Mouse (Mus musculus) lung, embryonic 15.5 days (tissue): ENCODE measurements around the gene Plxdc2. TPM values are rescaled to one million over a fixed set of nuclear protein-coding genes. Genes with fewer than 3 reads are reported as not detected.
"Not testable (repeated sequence)": the region's sequence is repeated elsewhere in the genome, so short reads cannot be mapped to it uniquely, and the experiment has no call there.

Experiments
- ATAC-seq: fragments of 200-750 bp; cut with Nextera tagmentation; 2 replicates; pipeline ENCODE4 v1.8.0; 2017; ENCODE audit warnings: moderate number of reproducible peaks, borderline replicate concordance; ENCODE audit not compliant: low FRiP score, low TSS enrichment; ENCODE audit errors: extremely low read depth
- H3K27ac ChIP-seq: fragments of 300-500 bp; sonication (generic); 2 replicates; pipeline ENCODE4 v1.5.1; 2015; ENCODE audit warnings: moderate library complexity, mild to moderate bottlenecking, inconsistent platforms
- H3K27me3 ChIP-seq: fragments of 300-500 bp; sonication (generic); 2 replicates; pipeline ENCODE4 v1.6.1; 2015; ENCODE audit warnings: inconsistent platforms
- H3K36me3 ChIP-seq: fragments of 300-500 bp; sonication (generic); 2 replicates; pipeline ENCODE4 v1.6.1; 2015; ENCODE audit warnings: inconsistent platforms
- H3K4me1 ChIP-seq: fragments of 300-500 bp; sonication (generic); 2 replicates; pipeline ENCODE4 v1.6.1; 2015; ENCODE audit warnings: inconsistent platforms
- H3K4me2 ChIP-seq: fragments of 300-500 bp; sonication (generic); 2 replicates; pipeline ENCODE4 v1.6.1; 2015; ENCODE audit warnings: inconsistent platforms, mild to moderate bottlenecking, moderate library complexity
- H3K4me3 ChIP-seq: fragments of 300-500 bp; sonication (generic); 2 replicates; pipeline ENCODE4 v1.5.1; 2015; ENCODE audit warnings: mild to moderate bottlenecking, inconsistent platforms
- H3K9ac ChIP-seq: fragments of 300-500 bp; sonication (generic); 2 replicates; pipeline ENCODE4 v1.6.1; 2015; ENCODE audit warnings: inconsistent platforms
- H3K9me3 ChIP-seq: fragments of 300-500 bp; sonication (generic); 2 replicates; pipeline ENCODE4 v1.6.1; 2016; ENCODE audit warnings: inconsistent platforms
- WGBS: fragments of 180-500 bp; shearing (Covaris S2); methylation state at CpG from one replicate; pipeline ENCODE4 v1.1.7; 2015; 5-methylcytosine and 5-hydroxymethylcytosine counted together
- polyA plus RNA-seq: library from polyadenylated mRNA; unstranded; fragments of >200 nt; fragmentation: Nextera tagmentation; extraction: Ambion mirVana; gene quantifications from 2 replicates; pipeline ENCODE4 v1.2.1, GENCODE M21; 2015

Gene Plxdc2
- polyA plus RNA-seq, 1 experiment from 2014 or later: 71.3 TPM

GRCm38 (mm10) chr2:16769149-16769548, 413.0 kb downstream of the Plxdc2 start:
- H3K4me2 ChIP-seq, H3K9me3 ChIP-seq, H3K4me3 ChIP-seq, H3K27me3 ChIP-seq, H3K36me3 ChIP-seq, ATAC-seq, H3K9ac ChIP-seq, H3K27ac ChIP-seq: not testable (repeated sequence)
- H3K4me1 ChIP-seq: peaks cover 16% of the 10 kb centered on the region
- 97% methylated on average over 5 of the region's 7 CpGs for WGBS

- no peak overlapping the region for H3K4me2 ChIP-seq
- peak; percentile 76; the same call in 1 of the 2 replicates for ATAC-seq
- H3K9me3 ChIP-seq: no peaks in the 10 kb centered on the region
- H3K4me1 ChIP-seq: peaks cover 18% of the 10 kb centered on the region
- peak overlapping the region; percentile 20 for H3K27ac ChIP-seq
- no peak overlapping the region for H3K4me3 ChIP-seq
- no peaks in the 10 kb centered on the region for H3K27me3 ChIP-seq
- H3K9ac ChIP-seq: no peak overlapping the region
- no peaks in the 10 kb centered on the region for H3K36me3 ChIP-seq
- WGBS: 2% methylated on average over 1 of the region's 1 CpGs
Observed at GRCm38 (mm10) chr2:16773398-16774113, 417.5 kb downstream of the Plxdc2 start.

- Histone ChIP-seq H3K4me2 (no peak overlapping the region), H3K9me3 (no peaks in the 10 kb centered on the region), H3K36me3 (no peaks in the 10 kb centered on the region), H3K4me3 (no peak overlapping the region), H3K9ac (no peak overlapping the region), H3K4me1 (peaks cover 18% of the 10 kb centered on the region), H3K27ac (peak overlapping the region; percentile 20), H3K27me3 (no peaks in the 10 kb centered on the region)
- WGBS: 37% methylated on average over 3 of the region's 3 CpGs
- 0 out of 2 replicates have a peak, but pooled peaks have one; percentile 27 for ATAC-seq
Observed at GRCm38 (mm10) chr2:16774114-16774433, 418.0 kb downstream of the Plxdc2 start.

- Histone ChIP-seq H3K36me3 (no peaks in the 10 kb centered on the region), H3K9me3 (no peaks in the 10 kb centered on the region), H3K27me3 (no peaks in the 10 kb centered on the region), H3K4me1 (no peaks in the 10 kb centered on the region), H3K9ac (no peak overlapping the region), H3K4me3 (no peak overlapping the region), H3K27ac (no peak overlapping the region), H3K4me2 (no peak overlapping the region)
- no peak for ATAC-seq
Observed at GRCm38 (mm10) chr2:16795283-16795682, 439.2 kb downstream of the Plxdc2 start.
